Comparison of ENCODE assay signal across 7 mouse cellular contexts in genomic region chr11:30770817-30771216, GRCm38 (mm10). TPM values are rescaled to one million over a fixed set of nuclear protein-coding genes. Genes with fewer than 3 reads are reported as not detected.
A peak's percentile ranks its signal among the peaks of the same experiment; 100 is the strongest.
DNase-seq lines count a peak whose midpoint lies in the region; ATAC-seq and TF ChIP-seq lines count a peak whose summit lies in the region.

No protein-coding gene starts in this region.

- H3K4me3 ChIP-seq in lung, embryonic 16.5 days (ENCODE audit: low read length): peak overlapping the region; percentile 89
- H3K4me3 ChIP-seq in forebrain, embryonic 15.5 days: peak overlapping the region; percentile 81
- peak overlapping the region; percentile 100 for H3K4me3 ChIP-seq in liver, embryonic 12.5 days
- peak overlapping the region; percentile 95 for H3K4me3 ChIP-seq in stomach, postnatal 0 days (ENCODE audit: low read depth, low read length)

- H3K27me3 ChIP-seq in lung, embryonic 16.5 days (ENCODE audit: control insufficient read depth, insufficient read depth, low read depth, low read length): no peaks in the 10 kb centered on the region
- no peaks in the 10 kb centered on the region for H3K27me3 ChIP-seq in forebrain, embryonic 15.5 days
- no peaks in the 10 kb centered on the region for H3K27me3 ChIP-seq in liver, embryonic 12.5 days (replicated peaks)
- H3K27me3 ChIP-seq in stomach, postnatal 0 days (ENCODE audit: control insufficient read depth, insufficient read depth, low read length): no peaks in the 10 kb centered on the region

- no peaks in the 10 kb centered on the region for H3K9me3 ChIP-seq in lung, embryonic 16.5 days (ENCODE audit: control insufficient read depth, low read length)
- no peaks in the 10 kb centered on the region for H3K9me3 ChIP-seq in forebrain, embryonic 15.5 days
- H3K9me3 ChIP-seq in liver, embryonic 12.5 days (replicated peaks): no peaks in the 10 kb centered on the region
- H3K9me3 ChIP-seq in stomach, postnatal 0 days (ENCODE audit: control insufficient read depth, low read length): no peaks in the 10 kb centered on the region

- peaks cover 8% of the 10 kb centered on the region for H3K4me1 ChIP-seq in lung, embryonic 16.5 days (replicated peaks; ENCODE audit: control insufficient read depth, insufficient read depth, low read length)
- H3K4me1 ChIP-seq in forebrain, embryonic 15.5 days: peaks cover 27% of the 10 kb centered on the region
- peaks cover 35% of the 10 kb centered on the region for H3K4me1 ChIP-seq in liver, embryonic 12.5 days
- no peaks in the 10 kb centered on the region for H3K4me1 ChIP-seq in stomach, postnatal 0 days (replicated peaks; ENCODE audit: control insufficient read depth, insufficient read depth)

- peak overlapping the region; percentile 68 for H3K4me2 ChIP-seq in lung, embryonic 16.5 days (ENCODE audit: low read depth, low read length)
- peak overlapping the region; percentile 75 for H3K4me2 ChIP-seq in forebrain, embryonic 15.5 days (replicated peaks)
- H3K4me2 ChIP-seq in liver, embryonic 12.5 days: peak overlapping the region; percentile 79
- peak overlapping the region; percentile 62 for H3K4me2 ChIP-seq in stomach, postnatal 0 days (replicated peaks; ENCODE audit: low read depth)

- intact Hi-C loops in left cerebral cortex, postnatal 14 days (cut with DNase I): no loop called here

- DNase-seq in lung, postnatal 4 days: no peak
- no peak for DNase-seq in stomach, postnatal 0 days (ENCODE audit: low spot score)
- DNase-seq in left cerebral cortex, postnatal 14 days (ENCODE audit: low spot score in 2 of 2): no peak
- no peak for DNase-seq in spleen, postnatal 4 days (ENCODE audit: low spot score in 2 of 2)

- 67% methylated on average over 3 of the region's 3 CpGs for WGBS in lung, embryonic 16.5 days
- 81% methylated on average over 3 of the region's 3 CpGs for WGBS in forebrain, embryonic 15.5 days
- 57% methylated on average over 3 of the region's 3 CpGs for WGBS in liver, embryonic 12.5 days (ENCODE audit: insufficient replicate concordance)
- WGBS in stomach, postnatal 0 days: 66% methylated on average over 3 of the region's 3 CpGs

- no peak for ATAC-seq in lung, embryonic 16.5 days (ENCODE audit: low read depth)
- no peak for ATAC-seq in forebrain, embryonic 15.5 days (replicated peaks)
- ATAC-seq in liver, embryonic 12.5 days: no peak
- no peak for ATAC-seq in stomach, postnatal 0 days (ENCODE audit: low FRiP score, low TSS enrichment)

- no peaks in the 10 kb centered on the region for H3K36me3 ChIP-seq in lung, embryonic 16.5 days (ENCODE audit: control insufficient read depth, insufficient read depth, low read length)
- H3K36me3 ChIP-seq in forebrain, embryonic 15.5 days: no peaks in the 10 kb centered on the region
- no peaks in the 10 kb centered on the region for H3K36me3 ChIP-seq in liver, embryonic 12.5 days
- H3K36me3 ChIP-seq in stomach, postnatal 0 days (ENCODE audit: control insufficient read depth, insufficient read depth, low read length): no peaks in the 10 kb centered on the region

- TF ChIP-seq CTCF in stomach, postnatal 0 days (IDR thresholded peaks at IDR 0.05; ENCODE audit: low read depth): no peak

- TF ChIP-seq EP300 in stomach, postnatal 0 days (optimal IDR thresholded peaks at IDR 0.05): no peak

- H3K27ac ChIP-seq in lung, embryonic 16.5 days (ENCODE audit: low read length): no peak overlapping the region
- H3K27ac ChIP-seq in forebrain, embryonic 15.5 days (replicated peaks): no peak overlapping the region
- H3K27ac ChIP-seq in liver, embryonic 12.5 days: peak overlapping the region; percentile 95
- peak overlapping the region; percentile 98; the same call in 1 of the 2 replicates for H3K27ac ChIP-seq in stomach, postnatal 0 days (replicated peaks)

- peak overlapping the region; percentile 97; the same call in 1 of the 2 replicates for H3K9ac ChIP-seq in lung, embryonic 16.5 days (ENCODE audit: low read length)
- no peak overlapping the region for H3K9ac ChIP-seq in forebrain, embryonic 15.5 days (replicated peaks)
- H3K9ac ChIP-seq in liver, embryonic 12.5 days: peak overlapping the region; percentile 99
- H3K9ac ChIP-seq in stomach, postnatal 0 days (ENCODE audit: low read length): peak overlapping the region; percentile 99; the same call in 1 of the 2 replicates

RNA-seq across cellular contexts. Expression of gene Psme4, which starts 0.7 kb away (rescaled TPM):
- polyA plus RNA-seq in lung, embryonic 16.5 days (2015; fragmentation: Nextera tagmentation; extraction: Ambion mirVana): 14.7 and 14.9 TPM in 2 replicates
- 17.8 and 20.4 TPM in 2 replicates for polyA plus RNA-seq in forebrain, embryonic 15.5 days (2015; fragmentation: Nextera tagmentation; extraction: Ambion mirVana)
- 16.1 and 16.4 TPM in 2 replicates for polyA plus RNA-seq in liver, embryonic 12.5 days (2016; fragmentation: Nextera tagmentation; extraction: Ambion mirVana)
- polyA plus RNA-seq in stomach, postnatal 0 days (2015; fragmentation: Nextera tagmentation; extraction: Ambion mirVana): 9.9 and 10.7 TPM in 2 replicates
- 10 to 100 TPM; 49.5 to 53.0 TPM for total RNA-seq in left cerebral cortex, postnatal 14 days (2021)

Comparison
In these comparisons a context has a peak if more than half of its experiments do, and no peak if none do; other contexts are left out.
1. H3K27ac ChIP-seq: peak in liver, embryonic 12.5 days (single experiment) and stomach, postnatal 0 days (single experiment); none in lung, embryonic 16.5 days (single experiment) and forebrain, embryonic 15.5 days (single experiment).
2. Peak in every context shown above with its lines, with median percentiles within 50 percentile points of each other: H3K4me2 ChIP-seq and H3K4me3 ChIP-seq.